Mouse (Mus musculus) WW6 (cell line): Measurements from ENCODE around the gene Bach2.

Experiments used
- DNase-seq: peaks from one replicate; pipeline ENCODE4 v3.0.0-alpha.2; 2013; ENCODE audit warnings: low read depth, low spot score

Gene Bach2

GRCm38 (mm10) chr4:32525000-32525399, 286.4 kb downstream of the Bach2 start:
- no peak for DNase-seq

DNA sequence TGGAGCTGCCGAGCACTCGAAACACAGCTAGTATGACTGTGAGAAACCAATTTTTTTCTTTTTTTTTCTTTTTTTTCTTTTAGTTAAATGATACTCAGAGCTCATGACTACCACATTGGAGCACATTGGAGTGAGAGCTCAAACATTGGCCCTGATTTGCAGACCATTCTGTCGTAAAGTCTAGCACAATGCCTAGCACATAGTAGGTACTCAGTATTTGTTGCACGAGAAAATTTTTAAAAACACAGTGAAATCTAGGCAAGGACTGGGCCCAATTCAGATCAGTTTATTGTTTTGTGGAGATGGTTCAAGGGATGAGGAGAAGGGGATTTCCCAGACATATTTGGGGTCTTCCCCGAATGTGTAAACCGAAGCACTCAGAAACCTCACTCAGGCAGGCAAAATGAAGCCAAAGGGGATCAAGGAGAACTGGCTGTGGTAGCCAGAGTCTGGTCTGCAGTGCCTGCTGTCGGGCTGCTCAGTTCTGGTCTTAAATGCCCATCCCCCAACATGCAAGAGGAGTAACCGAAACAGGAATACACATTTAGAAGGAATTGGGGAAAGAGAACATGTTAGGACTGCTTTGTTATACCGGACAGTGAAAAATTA, 287.7 kb downstream of the Bach2 start:
- no peak for DNase-seq

GRCm38 (mm10) chr4:32529443-32529995, 290.9 kb downstream of the Bach2 start:
- no peak for DNase-seq

DNA sequence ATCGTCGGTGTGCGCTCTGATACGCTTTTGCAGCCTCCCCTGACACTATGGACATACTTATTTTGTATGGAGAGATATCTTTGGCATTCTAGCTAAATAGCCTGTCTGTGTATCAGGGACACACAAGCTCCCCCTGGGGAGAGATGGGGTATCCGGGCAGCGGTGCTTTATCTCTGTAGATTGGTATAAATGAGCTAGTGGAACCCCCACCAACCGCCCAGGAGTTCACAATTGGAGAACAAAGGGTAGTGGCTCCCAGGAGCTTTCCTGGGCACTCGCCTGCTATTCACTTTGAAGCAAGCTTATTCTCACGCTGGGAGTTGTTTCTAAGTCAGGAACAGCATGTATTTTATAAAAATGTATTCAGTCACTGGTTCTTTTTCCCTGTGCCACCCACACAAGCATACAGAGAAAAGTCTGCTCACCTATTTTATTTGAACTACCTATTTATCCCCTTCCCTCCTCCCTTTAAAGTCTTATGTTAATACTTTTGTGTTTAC, 291.9 kb downstream of the Bach2 start:
- DNase-seq, result no peak

DNA sequence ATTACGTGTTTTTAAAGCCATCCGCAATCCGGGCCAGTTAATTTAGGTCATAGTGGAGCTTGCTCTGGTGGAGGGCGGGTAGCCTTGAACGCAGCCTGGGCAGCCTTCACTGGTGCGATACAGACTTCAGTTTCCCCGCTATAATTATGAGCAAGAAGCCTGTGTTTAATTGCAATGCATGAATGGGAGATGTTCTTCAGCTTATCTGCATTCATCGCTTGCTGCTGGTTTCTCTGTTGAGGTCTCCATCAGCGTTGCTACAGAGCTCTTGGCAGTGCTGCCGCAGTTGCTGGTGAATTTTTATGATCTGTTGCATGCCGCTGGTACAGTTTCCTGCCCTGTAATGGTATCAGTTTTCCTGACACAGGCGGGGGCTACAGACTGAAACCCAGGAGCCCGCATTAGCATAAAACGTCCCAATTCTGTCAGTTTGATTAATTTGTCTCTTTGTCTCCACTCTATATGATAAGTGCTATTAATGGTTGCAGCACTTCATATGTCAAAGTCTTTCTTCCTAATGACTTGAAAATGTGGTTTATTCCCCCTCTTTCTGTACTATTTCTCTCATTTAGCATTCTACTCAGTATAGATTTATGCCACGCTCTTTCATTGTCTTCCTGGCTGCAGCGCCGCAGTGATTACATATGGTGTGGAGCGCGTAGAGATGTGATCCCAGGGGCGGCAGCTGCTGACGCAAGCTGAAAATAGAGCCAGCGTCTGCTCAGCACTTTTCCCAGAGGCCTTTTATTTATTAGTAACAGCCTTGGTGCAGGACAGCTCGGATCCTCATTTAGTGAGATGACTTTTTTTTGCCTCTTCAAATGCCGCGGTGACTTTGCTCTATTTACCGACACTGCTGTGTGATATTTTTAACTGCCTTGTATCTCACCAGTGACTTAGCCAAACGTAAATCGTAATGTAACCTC, 292.6 kb downstream of the Bach2 start:
- DNase-seq, result no peak

DNA sequence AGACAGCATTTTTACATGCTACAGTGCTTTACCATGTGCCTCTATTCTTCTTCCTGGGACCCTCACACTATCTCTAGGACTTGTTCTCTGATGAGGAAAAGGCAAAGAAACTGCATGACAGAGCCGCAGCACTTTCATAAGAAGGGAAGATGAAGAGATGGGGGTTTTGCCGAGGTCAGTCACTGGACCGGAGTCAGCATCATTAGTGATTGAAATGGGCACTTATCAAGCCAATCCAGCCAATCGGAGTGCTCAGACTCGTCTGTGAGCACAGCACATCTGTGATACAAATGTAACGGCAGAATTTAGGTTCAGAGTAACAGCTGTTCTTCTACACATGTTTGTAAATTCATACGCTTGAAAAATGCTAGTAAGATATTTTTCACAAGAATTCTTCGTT, 293.5 kb downstream of the Bach2 start:
- DNase-seq, result no peak

GRCm38 (mm10) chr4:32533735-32534134, 295.1 kb downstream of the Bach2 start:
- DNase-seq, result no peak

DNA sequence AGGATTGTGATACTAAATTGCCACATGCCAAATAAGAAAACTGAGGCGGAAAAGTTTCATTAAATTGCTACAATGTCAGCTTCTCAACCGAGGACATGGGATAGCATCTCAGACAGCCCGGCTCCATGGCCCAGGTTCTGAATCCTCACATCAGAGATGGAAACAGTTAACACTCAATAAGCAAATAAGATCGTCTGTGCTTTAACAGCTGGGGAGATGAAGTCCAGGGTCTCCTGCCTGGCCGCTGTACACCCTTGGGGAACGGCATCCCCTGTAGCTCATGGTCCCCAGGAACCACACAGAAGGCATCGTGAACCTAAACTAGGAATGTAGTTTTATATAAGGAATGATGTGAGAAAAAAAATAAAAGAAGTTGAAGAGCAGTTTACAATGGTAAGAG, 297.0 kb downstream of the Bach2 start:
- no peak for DNase-seq

DNA sequence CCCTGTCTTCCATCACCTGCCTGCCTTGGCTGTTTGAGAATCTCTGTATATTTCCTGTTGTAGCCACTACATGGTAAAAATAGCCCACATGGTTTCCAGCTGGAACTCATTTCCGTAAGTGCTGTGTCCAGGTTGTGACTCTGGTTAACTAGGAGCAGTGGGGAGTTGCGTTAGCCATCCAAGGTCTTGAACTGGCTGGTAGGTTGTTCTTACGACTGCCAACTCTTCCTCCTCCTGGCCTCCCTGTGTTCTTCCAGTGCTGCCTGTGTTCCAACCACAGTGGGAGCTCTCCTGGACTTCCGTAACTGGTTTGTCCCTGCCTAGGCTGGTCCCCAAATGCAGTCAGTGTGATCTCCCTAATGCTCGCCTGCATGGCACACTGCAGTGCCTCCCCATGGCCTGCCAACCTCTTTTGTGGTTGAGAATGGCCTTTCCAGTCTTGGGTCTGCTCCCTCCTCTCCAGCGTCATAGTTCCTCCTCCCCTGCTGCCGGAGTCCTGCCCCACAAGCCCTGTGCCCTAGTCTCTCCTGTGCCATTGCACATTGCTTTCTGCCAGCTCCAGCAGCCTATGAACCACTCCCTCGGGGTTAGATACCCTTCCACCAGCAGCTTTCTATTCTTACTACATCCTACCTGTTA, 298.4 kb downstream of the Bach2 start:
- DNase-seq, result no peak

- DNase-seq, result peak; percentile 45
Observed at GRCm38 (mm10) chr4:32538088-32538487, 299.5 kb downstream of the Bach2 start.

- no peak for DNase-seq
Observed at GRCm38 (mm10) chr4:32538488-32538887, 299.9 kb downstream of the Bach2 start.

GRCm38 (mm10) chr4:32538987-32539386, 300.4 kb downstream of the Bach2 start:
- no peak for DNase-seq

- DNase-seq, result no peak
Observed at GRCm38 (mm10) chr4:32544821-32545545, 306.4 kb downstream of the Bach2 start.

DNA sequence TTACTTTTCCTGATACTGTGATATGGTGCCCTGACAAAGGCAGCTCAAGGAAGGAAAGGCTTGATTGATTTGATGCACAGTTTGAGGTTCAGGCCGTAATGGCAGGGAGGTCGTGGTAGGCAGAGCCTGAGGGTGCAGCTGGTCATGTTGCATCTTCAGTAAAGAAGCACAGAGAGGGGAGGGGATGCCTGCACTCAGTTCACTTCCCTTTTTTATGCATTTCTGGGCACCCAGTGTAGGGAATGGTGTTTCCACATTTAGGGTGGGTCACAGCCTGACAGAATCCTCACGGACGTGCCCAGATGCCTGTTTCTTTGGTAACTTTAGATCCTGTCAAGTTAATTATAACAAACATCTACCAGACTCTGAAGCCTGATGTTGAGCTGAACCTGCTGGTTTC, 306.9 kb downstream of the Bach2 start:
- DNase-seq, result no peak

DNA sequence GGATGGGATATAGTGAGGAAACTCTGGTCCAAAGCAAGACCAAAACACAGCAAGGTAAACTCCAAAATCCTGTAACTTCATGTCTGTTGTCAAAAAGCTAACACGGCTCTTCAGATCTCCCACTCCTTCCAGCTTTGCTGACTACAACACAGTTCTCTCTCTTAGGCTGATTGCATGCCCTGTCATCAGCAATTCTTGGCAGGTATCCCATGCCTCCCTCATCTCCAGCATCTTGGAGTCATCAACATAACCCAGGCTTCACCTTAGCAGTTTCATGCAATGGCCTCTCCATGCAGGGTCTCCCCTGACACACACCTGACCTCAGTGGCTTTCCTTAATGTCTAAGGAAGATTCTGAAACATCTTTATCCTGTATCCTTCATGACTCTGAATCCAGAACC, 310.5 kb downstream of the Bach2 start:
- no peak for DNase-seq

- peak; percentile 39 for DNase-seq
Observed at GRCm38 (mm10) chr4:32551337-32551736, 312.7 kb downstream of the Bach2 start.

- no peak for DNase-seq
Observed at GRCm38 (mm10) chr4:32555506-32555905, 316.9 kb downstream of the Bach2 start.

DNA sequence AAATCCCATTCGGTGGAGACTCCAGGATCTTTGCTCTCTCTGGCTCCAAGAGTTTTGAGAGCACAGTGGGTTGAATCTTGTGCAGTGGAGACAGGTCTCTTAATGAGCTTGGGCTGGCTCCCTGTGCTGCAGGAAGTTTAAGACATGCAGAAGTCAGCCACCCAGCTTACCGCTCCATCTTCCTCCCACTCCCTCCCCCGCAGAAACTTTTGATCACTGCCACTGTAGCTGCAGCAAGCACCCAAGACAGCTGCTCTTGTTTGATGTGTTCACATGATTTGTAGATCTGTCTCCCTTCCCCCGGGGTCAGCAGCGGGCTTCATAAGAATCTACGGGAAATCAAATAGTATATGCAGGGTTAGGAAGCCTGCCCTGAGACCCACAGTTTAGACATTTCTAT, 321.6 kb downstream of the Bach2 start:
- DNase-seq, result no peak

DNA sequence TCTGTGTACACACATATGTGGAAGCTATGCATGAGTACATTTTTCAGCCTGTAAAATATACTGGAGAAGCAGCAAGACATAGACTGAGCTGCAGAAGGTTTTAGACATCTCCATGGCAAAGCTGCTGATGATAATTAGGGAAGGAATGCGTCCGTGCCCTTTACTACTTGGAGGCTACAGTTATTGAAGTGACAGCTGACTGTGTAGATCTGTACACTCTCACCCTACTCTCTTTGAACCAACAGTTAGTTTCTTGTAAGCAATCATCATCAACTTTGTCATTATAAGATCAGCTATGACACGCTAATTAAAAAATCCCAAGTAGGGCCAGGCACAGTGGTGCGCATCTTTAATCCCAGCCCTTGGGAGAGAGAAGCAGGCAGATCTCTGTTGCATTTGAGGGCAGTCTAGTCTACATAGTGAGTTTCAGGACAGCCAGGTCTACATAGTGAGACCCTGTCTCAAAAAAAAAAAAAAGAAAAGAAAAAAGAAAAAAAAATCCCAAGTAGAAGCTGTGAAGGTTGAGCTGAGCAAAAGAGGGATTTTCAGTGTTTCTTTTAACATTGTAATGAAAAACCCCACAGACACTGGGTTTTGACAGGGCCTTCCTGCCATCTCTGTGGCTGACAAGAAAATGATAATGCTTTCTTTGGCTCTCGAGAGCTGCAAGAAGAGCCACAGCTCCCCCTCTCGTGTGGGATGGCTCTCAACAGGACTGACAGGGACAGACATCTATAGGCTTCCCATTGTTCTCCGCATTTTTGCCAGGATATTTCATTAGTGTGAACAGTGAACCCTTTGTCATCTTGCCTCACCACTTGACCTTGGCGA, 322.3 kb downstream of the Bach2 start:
- no peak for DNase-seq

- DNase-seq, result no peak
Observed at GRCm38 (mm10) chr4:32561555-32562095, 323.0 kb downstream of the Bach2 start.
